Mouse (Mus musculus) stomach, postnatal 0 days (tissue): ENCODE data around the gene Apobec3.

Source experiments
- CTCF ChIP-seq: IDR thresholded peaks from 2 replicates; pipeline ENCODE4 v1.5.1; 2016; ENCODE audit warnings: antibody characterized with exemption, low read depth, mild to moderate bottlenecking, moderate library complexity
- EP300 ChIP-seq: optimal IDR thresholded peaks from 2 replicates; pipeline ENCODE3; 2016; ENCODE audit warnings: antibody characterized with exemption

DNA sequence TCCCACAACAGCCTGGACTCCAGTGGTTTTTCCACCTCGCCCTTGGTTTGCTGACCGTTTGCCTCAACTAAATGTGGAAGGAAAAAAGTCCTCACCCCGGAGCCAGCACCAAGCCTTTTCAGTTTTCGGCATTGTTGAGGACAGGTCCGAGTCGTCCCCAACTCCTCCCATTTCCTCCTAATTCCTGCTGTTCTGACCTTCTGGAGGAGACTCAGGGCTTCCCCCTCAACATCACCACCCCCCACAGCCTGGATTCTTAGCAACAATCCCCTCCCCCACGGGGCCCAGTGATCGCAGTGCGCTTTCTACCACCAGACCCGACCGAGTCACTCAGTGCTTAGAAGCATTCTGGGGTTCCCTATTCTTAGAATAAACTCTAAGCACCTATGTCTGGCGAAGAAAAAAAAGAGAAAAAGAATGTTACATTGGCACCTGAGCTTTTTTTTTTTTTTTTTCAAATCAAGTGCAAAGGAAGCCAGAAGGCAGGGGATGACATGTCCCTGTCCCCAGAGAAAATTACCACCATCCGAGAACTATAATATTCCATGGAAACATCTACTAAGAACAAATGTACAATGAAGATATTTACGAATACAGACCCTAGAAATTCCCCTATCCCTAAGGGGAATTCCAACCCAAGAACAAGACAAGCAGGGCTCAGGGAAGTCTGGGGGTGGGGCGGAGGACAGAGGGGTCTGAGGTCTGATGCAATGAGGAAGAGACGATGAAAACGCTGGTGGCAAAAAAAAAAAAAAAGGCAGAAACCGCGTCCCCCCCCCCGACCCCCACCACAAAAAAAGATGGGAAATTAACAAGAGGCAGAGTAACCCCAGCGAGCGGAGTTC is 42.4 kb downstream of the Apobec3 start:
- TF ChIP-seq CTCF, result no peak
- no peak for TF ChIP-seq EP300
